Mouse (Mus musculus) spleen, adult 18-20 months (tissue): ENCODE measurements around the gene Osbpl10.
A peak's percentile ranks its signal among the peaks of the same experiment; 100 is the strongest.

Source experiments
- DNase-seq, 2 experiments: peaks; one replicate each; pipeline ENCODE4 v3.0.0; 2022; ENCODE audit warnings: mixed read lengths in 2 of 2

Gene Osbpl10

DNA sequence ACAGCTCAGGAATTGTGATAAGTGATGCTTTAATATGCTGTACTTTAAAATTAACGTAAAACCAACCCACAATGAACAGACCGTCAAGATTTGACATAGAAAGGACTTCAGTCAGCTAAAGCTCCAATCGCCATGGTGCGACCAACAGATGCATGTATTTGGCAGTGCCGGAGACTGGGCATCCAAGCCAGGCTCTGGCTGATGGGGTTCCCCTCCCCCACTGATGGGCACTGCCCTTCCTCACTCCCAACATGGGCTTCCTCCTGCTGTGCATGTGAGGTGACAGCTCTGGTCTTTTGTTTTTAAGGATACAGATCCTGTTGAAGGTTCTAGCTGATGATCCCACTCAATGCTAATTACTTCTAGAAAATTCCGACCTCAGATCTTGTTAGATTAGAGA lies 193.7 kb downstream of the Osbpl10 start:
- DNase-seq: no peak

DNA sequence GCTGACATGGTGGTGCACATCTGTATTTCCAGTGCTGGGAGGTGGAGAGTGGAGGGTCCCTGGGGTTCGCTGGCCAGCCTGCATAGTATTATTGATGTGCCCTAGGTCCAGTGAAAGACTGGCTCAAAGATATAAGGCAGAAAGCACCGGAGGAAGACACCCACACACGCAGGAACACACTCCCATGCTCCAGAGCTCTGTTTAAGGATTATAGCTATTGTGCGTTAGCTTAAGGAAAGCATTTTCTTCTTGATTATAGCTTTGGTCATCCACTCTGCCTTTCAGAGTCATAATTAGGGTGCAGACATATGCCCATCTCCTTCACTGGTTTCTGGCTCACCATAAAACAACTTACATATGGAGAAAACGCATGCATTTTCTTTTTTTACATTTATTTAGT lies 200.8 kb downstream of the Osbpl10 start:
- no peak for DNase-seq

DNA sequence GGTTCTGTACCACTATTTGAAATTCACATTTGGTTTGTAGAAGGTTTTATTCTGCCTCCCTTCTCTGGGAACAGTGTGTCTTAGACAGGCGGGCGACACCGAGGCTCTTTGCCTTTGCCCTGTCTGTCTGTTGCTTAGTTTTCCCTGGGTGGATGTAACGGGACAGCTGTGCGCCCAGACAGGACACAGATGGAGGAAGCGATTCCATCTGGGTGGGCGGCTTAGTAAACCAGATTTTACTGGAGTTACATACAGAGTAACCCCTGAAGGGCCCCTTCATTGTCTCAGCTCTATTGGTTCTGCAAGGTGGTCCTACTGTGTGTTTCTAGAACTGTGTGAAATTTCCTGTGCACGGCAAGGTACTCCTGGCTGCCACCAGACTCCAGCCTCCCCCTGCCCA lies 201.6 kb downstream of the Osbpl10 start:
- DNase-seq: no peak

GRCm38 (mm10) chr9:115186402-115186801 lies 208.0 kb downstream of the Osbpl10 start:
- DNase-seq: no peak

- DNase-seq: no peak
Observed at GRCm38 (mm10) chr9:115190376-115190942, 212.1 kb downstream of the Osbpl10 start.

GRCm38 (mm10) chr9:115192890-115193289 lies 214.5 kb downstream of the Osbpl10 start:
- DNase-seq: no peak

- no peak for DNase-seq
Observed at GRCm38 (mm10) chr9:115197082-115197481, 218.7 kb downstream of the Osbpl10 start.

DNA sequence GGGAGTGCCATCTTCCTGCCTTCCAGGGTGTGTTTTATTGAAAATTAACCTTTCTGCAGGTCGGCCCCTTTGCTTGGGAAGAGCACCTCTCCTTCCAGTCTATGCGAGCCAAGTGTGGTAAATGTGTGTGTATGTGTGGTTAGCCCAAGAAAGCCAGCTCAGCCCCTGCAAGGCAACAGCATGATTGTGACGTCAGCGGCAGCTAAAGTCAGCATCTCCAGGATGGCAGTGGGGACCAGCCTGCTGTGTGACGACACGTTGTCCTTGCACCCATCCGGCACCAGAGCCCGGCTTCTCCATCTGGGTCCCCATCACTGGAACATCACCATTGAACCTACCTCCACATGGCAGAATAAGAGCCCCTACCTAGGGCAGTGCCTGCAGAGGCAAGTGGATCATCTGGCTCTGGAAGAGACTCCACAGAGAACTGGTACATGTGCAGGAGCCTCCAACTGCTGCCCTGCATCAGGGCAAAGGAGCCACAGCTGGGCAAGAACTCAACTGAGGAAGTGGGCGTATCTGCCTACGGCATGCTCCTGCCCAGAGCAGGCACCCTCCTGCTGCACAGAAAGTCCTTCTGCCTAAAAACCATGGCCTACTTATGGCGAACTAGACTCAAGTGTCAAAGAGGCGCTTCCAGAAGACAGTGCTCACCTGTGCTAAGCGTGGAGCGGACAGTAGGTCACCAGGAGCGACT lies 221.9 kb downstream of the Osbpl10 start:
- DNase-seq: no peak

DNA sequence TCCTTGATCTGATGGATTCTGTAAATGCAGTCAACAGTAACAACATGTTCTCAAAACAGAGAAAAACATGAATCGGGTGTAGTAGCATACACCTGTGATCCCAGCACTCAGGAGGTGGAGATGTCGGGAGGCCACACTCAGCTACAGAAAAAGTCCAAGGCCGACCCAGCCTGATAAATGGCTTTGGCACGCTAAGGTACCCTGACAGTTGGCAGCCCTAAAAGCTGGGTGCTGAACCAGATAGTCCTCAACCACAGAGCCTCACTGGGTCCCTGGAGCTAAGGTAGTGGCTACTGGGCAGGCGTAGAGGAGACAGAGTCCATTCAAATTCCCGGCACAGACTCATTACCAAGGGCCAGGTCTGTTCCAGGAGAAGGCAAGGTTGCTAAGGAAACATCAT lies 222.9 kb downstream of the Osbpl10 start:
- DNase-seq: no peak

GRCm38 (mm10) chr9:115203136-115203535 lies 224.8 kb downstream of the Osbpl10 start:
- no peak for DNase-seq

DNA sequence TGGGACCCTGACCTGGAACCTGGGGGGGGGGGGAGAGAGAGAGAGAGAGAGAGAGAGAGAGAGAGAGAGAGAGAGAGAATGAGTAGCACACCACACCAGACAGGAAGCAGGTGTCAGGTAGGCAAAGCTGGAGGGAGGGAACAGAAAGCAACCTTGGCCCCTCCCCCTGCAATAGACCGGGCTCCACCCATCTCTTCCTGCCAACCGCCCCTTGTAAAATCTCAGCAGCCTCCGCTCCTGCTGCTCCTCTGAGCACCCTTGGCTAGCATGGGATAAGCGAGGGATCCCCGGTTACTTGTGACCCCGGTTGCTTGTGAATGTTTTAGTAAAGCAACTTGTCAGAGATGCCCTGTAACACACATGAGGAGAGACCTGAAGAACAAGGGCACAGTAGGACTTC lies 227.1 kb downstream of the Osbpl10 start:
- DNase-seq: peak; percentile 30 to 36

DNA sequence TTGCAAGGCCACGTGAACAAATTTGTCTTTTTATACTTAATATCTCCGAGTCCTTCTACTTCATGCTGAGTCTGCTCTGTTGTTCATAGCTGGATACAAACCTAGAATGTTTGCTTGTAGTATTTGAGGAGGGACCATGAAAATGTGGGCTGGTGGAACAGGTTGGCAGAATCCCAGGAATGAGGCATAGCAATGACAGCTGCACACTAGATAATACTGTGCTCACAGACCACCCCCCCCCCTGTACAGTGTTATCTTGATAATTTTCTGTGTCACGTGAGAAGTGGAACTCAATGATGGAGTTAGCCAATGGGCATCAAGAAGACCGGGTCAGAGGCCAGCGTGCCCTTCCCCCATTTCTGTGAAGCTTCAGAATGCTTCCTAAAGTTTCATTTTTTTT lies 227.8 kb downstream of the Osbpl10 start:
- no peak for DNase-seq

DNA sequence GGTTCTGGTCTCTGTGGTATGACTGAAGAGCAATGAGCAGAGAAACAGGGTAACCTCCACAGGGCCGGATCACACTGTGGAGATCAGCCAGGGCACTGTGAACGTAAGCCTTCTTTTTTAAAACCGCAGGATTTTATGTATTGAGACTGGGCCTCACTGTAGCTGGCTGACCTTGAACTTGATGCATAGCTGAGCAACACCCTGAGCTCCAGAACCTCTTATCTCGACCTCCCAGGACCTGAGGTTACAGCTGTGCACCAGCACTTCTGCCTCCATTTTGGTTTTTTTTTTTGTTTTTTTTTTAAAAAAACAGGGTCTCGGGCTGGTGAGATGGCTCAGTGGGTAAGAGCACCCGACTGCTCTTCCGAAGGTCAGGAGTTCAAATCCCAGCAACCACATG lies 231.4 kb downstream of the Osbpl10 start:
- no peak for DNase-seq

DNA sequence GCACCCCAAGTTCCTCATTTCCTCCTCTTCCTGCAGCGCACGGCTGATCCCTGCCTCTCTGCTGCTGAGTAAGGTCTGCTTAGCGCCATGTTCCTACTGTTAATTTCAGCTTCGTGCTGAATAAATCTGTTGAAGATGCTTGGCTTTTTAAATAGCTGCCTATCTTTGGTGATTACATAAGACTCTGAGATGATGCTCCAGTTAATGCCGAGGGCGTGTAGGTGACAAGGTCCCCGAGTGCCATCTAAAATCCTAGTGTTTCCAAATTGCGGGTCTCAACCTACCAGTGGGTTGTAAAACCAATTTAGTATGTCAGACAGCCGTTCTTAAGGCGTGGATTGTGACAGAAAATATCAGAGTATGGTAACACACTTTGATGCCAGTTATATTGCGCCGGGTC lies 232.2 kb downstream of the Osbpl10 start:
- no peak for DNase-seq

GRCm38 (mm10) chr9:115213755-115214264 lies 235.4 kb downstream of the Osbpl10 start:
- no peak for DNase-seq

DNA sequence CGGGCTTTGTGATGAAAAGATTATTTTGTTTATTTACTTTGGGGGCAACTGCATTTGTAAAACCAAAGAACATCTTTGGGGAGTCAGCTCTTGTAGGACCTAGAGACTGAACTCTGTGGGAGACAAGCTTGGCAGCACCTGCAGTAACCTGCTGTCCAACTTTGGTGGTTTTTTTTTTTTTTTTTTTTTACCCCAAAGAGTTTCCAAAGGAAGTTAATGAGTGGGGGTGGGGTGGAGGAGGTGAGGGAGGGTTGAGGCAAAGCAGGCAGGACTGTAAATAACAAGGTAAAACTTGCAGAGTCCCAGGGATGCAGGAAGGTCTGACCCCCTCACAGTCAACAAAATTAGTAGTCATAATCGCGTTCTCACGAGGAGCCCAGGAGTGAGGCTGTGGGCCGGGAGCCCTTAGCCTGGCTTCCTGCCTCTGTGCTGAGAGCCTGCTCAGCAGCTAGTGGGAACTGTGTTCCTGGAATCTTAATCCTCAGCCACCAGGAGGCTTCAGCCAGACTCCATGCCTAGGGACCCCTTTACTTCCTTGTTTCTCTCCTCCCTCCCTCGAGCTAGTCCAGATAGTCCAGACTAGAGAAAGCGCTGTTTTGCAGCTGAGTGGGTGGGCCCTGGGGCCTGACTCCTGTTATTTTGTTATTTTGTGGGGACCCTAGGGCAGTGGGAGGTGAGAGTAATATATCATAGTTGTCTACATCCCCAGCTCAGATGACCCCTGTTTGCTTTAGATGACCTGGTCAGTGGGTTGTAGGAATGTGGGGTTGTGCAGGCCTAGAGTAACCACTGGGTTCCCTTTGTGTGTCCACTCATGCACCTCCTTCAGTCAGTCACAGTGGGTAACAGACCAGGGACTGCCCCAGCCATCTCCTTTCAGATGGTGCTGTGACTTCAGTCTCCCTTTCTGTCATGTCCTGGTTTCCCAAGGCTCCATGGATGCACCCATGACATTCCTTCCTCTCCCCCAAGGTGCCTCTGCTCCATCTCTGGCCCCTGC lies 236.5 kb downstream of the Osbpl10 start:
- DNase-seq: no peak

GRCm38 (mm10) chr9:115215830-115216701 lies 237.7 kb downstream of the Osbpl10 start:
- DNase-seq: no peak

DNA sequence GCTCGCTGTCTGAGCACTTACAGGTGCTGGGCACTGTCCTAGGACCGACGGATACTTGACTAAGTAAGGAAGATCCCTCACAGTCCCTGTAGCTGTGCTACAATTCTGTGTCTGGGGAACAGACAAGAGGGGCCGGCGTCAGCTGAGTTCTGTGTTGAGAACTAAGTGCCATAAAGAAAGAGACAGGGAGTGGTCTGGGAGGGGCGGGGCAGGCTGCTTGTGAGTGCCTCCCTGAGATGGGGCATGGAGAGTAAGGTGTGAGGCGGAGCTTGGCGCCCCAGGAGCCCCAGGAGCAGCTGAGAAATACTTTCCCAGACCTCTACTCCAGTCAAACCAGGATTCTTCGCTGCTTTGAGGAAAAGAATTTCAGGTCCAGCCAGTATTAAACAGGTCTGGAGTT lies 239.6 kb downstream of the Osbpl10 start:
- DNase-seq: no peak

- no peak for DNase-seq
Observed at GRCm38 (mm10) chr9:115220466-115220865, 242.1 kb downstream of the Osbpl10 start.

DNA sequence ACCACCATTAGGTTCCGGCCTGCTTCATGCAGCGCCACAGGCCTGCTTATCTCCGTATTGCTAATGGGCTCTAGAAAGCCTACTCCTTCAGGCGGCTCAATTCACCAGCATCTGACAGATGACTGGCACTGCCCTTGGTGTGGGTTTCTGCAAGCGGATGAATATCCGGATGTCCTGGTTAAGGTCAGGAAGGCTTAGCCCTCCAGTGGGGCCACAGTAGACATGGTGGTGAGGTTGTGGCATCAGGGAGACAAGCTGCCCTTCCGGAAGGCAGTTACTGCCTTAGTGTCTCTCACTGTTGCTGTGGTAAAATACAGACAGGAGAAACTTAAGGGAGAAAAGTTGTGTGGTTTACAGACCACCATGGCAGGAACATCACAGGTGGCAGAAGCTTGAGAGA lies 242.9 kb downstream of the Osbpl10 start:
- DNase-seq: no peak

DNA sequence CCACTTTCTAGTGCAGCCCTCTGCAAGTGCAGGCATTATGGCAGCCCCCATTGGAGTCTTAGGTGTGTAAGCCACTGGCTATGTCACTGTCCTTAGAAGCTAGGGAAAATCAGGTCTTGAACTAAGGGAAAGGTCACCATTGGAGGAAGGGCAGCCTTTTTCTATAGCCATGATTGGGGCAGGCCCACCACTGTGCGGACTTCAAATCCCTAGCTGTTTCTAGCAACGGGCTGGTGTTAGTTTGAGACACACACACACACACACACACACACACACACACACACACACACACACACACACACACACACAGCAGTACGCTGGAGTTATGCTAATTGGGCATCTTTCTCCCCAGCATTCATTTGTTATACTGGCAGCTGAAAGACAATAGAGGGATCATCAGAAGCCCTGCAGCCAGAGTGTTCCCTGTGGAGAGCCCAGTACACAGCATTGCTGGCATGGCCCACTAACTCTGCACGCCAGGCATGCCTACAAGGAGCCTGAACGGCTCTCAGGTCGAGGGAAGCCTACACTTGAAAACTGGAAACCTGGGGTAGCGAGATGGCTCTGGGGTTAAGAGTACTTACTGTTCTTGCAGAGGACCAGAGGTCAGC lies 246.5 kb downstream of the Osbpl10 start:
- DNase-seq: no peak

- no peak for DNase-seq
Observed at GRCm38 (mm10) chr9:115229145-115229544, 250.8 kb downstream of the Osbpl10 start.
